Mouse (Mus musculus): ENCODE measurements around the gene Exoc1. TPM values are rescaled to one million over a fixed set of nuclear protein-coding genes. Genes with fewer than 3 reads are reported as not detected.
A peak's percentile ranks its signal among the peaks of the same experiment; 100 is the strongest.

Gene Exoc1
- total RNA-seq (2021), result 10 to 100 TPM; 28.7 to 29.8 TPM

DNA sequence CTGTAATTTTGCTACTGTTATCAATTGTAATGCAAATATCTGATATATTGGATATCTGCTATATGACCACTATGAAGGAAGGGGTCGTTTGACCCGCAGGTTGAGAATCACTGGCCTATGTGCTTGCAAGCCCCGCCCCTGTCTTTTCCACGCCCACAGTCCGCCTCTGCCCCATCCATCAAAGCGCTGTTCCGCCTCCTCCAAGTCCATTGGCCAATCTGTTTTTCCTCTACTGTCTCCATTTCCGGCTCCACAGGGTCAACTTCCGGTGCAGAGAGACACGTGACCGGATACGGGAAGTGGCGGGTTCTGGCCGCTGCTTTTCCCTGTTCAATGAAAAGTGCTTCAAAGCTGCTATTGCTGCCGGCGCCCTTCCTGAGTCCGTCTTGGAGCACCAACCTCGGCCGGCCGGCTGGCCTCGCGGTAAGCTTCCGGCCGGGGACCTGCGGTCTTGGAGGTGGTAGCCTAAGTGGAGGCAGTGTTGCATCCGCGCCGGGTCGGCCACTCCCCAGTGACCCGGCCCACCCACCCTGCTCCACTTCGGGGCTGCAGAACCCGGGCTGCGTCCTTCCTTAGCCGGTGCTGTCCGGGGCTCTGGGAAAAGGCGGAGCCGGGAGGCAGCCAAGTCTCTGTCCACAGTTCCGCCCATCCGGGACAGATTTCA, at the start of gene Exoc1:
Exoc1 (plus strand) TSS at position 272 of the 664 bp plus-strand sequence.
- DNase-seq, result peak; percentile 95

DNA sequence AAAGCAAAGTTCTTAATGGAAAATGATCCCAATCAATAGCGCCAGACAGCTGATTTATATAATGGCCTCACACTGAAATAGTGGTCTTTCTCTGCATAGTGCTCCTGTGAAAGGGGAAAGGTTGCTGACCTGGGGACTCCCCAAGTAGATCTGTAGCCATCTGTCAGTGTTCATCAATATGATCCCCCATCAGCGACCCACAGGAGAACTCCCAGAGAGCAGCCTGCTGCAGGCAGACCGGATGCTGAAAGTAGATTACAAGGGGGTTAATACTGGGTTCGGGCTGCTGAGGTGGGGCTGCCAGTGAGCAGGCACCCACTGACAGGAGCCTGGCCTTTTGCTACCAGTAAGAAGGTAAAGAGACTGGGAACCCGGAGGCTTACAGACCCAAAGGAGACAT, 45.3 kb upstream of the Exoc1 start, which contains the start of gene Gm7271:
Gm7271 (plus strand) TSS at position 230 of the 400 bp plus-strand sequence.
- DNase-seq, result no peak

DNA sequence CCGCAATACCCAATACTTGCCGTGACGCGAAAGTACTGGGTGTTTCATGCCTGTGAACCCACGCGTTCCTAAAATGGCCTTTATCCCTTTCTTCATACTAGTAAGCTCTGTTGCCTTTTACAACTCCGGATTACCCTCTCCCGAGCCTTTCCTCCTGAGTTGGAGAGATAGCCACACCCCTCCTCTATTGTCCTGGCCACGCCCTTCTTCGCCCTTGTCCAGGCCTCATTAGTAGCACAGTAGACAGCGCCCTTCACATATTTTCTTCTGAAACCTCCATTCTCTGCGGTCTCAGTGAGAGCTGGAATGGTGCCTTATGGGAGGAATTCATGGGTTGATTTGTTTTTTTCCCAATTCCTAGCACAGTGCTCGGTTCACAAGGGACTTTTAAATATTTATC, 34.0 kb upstream of the Exoc1 start:
- DNase-seq, result no peak

DNA sequence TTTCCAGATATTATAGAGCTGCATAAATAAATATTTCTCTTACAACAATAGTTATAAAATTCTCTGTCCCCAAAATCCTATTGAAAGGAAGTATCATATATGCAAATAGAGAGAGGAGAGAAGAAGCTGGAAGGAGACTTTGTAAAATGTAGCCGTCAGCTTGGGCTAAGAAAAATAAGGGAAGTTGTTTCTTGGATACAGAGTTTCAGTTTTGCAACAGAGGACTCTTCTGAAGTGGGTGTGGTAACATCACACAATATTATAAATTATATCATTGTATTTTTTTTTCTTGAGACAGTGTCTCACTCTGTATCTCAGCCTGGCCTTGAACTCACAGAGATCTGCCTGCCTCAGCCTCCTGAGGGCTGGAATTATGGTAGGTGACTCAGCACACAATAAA, 6.7 kb upstream of the Exoc1 start:
- DNase-seq, result no peak

DNA sequence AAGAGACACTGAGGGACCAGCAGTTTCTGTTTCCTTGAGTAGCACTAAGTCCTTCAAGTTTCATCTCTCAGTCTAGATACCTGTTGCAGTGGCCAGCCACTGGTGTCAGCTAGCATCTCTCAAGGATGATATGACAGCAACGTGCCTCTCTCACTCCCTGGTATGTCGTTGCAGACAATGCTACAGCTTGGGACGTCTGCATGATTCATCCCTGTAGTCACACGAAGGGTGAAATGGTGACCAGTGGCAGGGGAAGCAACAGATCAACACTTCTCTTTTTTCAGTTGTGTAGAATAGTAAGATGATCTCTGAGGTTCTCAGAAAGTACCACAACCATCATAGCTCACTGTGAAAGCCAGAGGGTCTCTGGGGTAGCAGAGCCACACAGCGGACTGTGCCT, 4.5 kb upstream of the Exoc1 start:
- DNase-seq, result no peak

DNA sequence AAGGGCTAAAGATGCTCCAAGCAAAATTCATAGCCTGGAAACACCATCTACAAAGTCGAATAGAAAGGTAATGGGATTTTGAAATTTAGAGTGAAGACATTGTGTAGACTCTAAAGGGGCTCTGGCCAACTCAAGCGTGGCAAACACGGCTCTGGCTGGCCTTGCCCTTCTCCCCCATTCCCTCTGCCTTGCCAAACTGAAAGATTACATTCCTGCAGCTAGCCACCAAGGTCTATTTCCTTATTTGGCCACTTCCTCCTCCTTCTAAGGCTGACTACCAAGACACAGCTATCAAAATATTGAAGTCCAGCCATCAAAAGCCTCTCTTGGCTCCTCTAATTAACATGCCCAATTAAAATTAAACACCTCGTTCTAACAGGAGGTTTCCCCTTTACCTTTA, 4.0 kb upstream of the Exoc1 start:
- no peak for DNase-seq

DNA sequence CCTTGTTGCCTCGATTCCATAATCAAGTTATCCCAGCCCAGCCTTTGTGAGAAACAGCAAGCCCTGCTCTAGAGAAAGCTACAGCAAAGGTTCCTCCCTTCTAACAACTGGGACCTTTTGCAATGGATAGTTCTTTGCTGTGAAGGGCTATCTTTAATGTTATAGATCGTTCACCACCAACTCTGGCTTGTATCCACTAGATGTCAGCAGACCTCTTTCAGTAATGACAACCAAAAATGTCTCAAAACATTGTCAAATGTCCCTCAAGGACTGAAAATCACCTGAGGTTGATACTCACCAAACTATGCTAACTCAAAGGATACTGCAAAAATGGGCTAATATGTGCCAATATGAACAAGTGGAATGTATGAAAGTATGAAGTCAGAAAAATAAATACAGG, 3.3 kb upstream of the Exoc1 start:
- DNase-seq, result no peak

DNA sequence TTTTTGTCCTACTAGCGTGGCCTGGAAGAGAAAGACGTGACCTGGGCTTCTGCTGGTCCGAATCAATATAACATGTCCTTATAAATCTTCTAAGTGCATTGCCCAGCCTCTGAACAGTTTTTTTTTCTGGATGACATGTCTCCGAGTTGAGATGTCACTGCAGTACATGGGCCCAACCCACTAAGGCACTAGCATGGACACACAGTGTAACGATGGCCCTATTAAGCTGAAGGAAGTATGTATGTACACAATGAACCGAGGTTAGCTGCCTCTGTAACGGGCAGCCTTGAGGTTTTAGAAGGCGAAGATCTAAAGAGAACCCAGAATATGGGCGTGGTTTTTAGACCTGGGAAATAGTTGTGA, 574 bp downstream of the Exoc1 start:
- no peak for DNase-seq

DNA sequence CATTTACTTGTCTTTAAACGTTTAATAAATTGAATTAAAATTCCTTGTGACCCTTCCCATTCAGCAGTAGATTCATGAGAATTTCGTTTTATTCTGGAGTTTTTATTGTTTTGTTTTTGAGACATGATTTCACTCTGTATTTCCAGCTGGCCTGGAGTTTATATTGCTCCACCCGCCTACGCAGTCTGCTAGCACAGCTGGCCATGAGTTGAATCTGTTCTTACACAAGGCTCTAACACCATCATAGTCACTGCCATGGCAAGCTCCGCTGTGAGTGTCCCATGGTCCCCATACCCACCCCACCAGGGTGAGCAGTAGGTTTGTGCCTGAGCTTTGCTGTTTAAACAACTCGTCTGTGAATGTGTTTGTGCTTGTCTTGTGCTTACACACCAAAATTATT, 4.1 kb downstream of the Exoc1 start:
- DNase-seq, result peak; percentile 14

DNA sequence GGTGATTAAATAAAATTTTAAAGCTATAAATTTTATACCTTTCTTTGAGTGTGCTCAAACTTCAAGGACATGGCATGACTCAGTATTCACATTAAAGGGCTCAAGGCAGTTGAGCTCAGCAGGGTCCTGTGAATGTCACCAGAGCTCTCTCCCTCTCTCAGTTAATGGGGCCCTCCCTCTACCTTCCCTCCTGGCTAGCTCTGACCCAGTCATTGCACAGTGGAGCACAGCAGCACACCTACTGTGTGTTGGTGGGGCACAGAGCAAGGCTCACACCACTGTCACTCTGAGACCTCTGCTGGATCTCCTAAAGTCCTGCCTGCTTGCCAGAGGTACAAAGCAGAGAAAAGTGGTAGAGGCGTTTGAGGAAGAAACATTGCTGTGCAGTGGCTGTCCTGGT, 7.1 kb downstream of the Exoc1 start:
- no peak for DNase-seq

DNA sequence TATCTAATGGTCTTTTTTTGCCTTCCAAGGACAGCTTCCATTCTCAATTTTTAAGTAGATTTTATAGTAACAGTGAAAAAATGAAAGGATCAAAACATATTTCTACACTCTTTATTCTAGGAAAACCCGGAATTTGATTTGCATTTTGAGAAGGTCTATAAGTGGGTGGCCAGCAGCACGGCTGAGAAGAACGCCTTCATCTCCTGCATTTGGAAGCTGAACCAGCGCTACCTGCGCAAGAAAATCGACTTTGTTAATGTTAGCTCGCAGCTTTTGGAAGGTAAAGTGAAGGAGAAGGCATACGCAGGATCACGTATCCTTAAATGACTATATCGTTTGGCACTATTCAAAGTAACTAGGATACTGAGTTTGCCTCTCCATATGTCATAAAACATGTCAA, 8.5 kb downstream of the Exoc1 start:
- DNase-seq, result no peak

DNA sequence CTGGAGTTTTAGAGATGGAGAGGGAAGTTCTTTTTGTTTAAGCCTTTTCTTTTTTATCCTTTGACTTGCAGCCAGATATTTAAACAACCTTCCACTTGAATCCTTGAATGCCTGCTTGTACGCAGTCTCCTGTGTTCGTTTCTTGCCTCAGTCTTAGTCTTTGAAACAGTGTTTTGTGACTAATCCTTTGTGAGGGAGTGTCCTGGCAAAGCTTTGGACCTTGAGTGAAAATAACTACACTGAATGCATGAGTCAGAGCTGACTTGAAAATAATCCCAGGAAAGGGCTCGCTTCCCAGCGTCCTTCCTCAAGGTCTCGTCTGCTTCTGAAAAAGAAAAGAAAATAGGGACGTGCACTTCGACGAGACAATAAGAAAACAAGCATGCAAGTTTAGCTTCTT, 11.1 kb downstream of the Exoc1 start:
- peak; percentile 18 for DNase-seq

DNA sequence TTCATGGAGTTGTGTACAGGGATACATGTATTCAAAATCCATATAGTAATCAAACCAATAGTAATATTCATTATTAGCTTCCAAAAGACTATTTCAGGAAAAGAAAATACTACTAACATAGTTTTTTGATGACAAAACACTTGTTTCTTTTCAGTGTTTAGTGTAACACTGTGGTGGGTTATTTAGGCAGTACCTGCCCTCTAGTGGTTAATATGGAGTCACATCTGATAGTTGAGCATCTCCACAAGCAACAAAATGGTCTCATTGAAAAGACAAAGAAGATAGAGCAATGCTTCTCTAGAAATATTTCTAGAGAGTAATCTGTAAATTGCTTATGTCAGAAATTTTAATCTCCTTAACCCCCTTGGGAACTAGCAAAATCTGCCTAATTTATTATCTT, 11.7 kb downstream of the Exoc1 start:
- DNase-seq, result no peak

DNA sequence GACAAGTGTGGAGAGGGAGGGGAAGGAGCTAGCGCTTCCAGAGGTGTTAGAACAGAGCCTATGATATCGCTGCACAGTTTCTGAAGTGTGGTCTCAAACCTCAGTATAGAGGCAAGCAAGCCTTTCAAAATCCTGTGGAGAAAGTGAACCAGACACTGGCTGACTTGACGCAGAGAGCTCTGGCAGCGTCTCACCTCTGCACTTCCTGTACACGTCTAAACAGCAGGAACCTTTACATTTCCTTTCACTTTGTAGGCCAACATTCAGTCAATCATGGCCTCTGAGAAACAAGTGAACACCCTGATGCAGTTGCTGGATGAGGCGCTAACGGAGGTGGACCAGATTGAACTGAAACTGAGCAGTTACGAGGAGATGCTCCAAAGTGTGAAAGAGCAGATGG, 14.1 kb downstream of the Exoc1 start:
- DNase-seq, result no peak

DNA sequence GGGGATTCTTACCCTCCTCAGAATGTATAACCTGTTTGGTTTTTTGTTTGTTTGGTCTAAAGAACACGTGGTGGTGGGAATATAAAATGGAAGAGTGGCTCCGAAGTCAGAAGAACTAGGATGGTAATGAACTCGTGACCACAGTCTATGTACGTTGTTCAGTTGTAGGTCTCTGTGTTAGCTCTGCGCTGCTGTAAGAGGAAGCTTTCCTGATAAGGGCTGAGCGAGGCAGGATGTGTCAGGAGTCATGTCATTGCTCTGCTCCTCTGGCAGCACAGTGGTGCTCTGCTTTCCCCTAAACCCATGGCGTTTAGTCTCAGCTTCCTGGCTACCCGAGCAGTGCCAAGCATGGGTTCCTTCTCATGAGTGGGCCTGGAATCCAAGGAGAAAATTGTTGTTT, 21.3 kb downstream of the Exoc1 start:
- no peak for DNase-seq

DNA sequence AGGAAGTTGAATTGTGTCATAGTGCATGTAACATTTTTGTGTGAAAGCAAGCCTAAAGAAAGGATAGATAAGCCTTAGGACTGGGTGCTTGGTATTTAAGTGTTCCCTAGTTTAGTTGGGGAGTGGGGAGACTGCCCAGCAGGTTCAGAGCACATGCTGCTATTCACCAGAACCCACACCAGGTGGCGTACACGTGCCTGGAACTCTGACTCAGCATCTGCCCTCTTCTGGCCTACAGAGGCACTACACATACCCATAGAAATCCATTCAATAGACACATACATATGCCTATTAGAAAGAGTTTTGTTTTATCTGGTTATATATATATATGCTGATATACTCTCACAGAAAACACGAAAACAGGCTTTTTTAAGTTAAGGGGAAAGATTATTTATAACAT, 36.2 kb downstream of the Exoc1 start:
- DNase-seq, result peak; percentile 73

DNA sequence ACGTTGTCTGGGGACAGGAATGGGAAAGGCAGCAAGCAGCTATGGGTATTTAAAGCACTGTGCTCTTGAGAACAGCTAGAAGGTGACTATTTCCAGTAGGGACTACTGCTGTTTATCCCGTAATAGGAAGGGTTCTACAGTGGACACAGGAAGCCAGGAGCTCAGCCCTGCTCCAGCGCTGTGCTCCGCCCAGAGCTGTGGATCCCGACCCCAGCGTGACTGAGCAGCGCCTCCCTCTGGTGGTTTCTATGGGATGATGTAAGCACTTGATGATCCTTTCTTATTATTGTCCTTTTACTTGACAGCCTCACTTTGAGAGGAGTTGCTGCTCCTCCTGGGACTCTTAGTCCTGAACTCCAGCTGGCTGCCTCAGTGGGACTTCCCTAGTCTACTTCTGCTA, 45.1 kb downstream of the Exoc1 start:
- DNase-seq, result no peak

DNA sequence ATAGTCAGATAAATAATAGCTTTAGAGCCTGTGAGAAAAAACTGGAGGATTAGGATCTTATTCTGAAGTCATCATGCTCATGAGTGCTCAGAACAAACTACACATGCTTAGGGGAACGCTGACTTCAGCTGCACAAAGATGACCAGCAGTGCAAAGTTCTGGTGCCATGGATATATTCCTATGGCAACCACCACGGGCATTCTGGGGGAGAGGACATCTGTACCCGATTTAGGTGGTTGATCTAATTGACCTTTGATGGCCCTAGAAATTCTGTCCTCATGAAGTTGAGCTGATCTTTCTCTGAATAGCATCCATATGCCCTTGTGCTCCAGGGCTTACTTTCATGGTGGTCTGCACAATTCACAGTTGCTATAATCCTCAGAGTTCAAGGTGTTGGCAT, 47.9 kb downstream of the Exoc1 start:
- DNase-seq, result no peak

DNA sequence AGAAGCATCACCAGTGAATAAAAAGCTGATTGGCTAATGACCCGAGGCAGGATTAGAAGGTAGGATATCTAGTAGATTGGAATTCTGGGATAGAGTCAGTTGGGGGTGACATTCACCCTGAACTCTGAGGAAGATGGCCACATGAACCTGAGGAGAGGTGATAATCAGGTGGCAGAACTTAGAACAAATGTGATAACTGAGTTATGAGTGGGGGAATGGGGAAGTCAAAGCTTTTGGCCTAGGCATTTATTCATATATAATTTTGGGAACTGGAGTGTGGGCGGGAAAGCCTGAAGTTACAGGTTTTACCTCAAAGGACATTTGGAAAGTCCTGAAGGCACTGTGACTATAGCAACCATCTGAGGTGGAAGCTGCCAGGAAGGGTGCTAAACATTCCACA, 56.3 kb downstream of the Exoc1 start:
- DNase-seq, result no peak

DNA sequence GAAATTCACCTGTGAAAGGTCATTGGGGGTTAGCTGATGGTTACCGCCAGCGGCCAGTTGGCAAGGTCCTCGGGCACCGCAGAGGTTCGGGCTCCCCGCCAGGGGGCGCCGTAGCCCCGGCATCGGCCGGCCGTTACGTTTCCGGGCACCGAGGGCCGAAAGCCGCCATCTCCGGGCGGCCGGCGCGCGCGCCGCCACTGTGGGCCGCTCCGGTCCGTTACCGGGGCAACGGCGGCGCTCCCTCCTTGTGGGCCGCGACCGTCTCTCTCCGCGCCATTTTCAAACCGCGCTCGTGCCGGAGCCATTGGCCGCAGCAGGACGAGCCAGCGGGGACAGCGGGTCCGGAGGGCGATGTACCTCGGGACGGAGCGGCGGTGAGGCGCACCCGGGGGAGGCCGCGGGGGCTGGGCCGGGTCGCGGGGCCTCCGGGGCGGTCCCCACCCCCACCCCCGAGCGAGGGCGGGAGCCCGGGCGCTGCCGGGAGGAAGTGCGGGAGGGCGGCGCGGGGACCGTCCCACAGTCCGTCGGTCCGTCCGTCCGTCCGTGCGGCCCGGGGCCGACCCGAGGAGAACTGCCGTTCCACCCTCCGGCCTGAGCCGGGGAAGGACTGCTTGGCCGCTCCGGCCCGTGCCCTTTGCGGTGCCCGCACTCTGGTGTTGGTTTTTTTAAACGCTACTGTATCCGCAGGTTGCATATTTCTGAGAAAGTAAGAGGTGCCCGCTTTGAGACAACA, 59.6 kb downstream of the Exoc1 start, which contains the start of gene Cep135:
Cep135 (plus strand) TSS at position 148 of the 733 bp plus-strand sequence.
- peak; percentile 94 for DNase-seq

DNA sequence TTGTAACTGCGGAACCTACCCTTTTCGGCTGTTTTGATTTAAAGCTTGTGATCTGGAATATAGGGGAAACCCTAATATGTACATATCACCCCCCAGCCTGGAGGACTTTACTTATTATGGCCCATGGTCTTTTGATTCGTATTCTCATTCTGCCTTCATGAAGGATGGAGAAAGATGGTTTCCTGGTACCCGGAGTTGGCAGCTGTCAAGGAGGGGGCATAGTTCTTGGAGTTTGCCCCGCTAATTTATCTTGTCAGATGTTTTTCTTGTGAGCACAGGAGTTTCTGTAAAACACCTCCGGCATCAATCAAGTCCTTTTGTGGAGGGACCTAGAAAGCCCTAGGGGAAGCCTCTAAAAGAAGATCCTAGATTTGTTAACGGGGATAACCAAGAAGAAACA, 60.2 kb downstream of the Exoc1 start:
- DNase-seq, result no peak

DNA sequence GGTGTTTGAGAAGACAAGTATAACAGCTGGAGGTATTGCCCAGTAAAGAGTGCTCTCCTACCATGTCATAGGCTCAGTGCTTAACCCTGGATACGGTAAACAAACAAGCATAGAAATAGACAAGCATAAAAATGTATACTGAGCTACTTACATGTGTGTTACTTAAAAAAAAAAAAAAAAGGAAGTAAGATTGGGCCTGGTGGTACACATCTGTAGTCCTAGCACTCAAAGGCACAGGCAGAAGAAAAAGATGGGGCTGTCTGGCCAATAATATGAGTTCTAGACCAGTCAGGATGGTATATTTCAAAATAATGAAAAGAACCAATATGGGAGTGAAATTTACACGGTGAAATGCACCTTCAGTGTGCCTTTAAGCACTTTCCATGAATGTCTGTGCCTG, 60.9 kb downstream of the Exoc1 start:
- no peak for DNase-seq

DNA sequence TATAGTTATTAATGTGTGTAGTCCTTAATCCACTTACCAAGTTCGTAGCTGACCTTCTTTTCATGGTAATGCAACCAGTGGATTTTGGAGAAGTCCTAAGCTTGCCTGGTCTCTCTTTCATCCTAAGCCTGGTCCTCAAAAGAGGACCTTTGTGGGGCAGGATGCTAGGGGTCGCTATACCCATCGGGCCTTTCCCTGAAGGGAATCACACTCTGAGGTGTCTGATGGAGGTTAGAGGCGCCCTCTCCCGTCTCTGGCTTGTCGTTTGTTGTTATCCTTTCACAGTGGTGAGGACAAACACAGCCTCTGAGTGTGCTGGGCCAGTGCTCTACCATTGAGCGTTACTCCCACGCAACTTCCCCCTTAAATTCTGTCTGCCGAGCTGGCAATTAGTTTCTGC, 62.8 kb downstream of the Exoc1 start:
- DNase-seq, result no peak

DNA sequence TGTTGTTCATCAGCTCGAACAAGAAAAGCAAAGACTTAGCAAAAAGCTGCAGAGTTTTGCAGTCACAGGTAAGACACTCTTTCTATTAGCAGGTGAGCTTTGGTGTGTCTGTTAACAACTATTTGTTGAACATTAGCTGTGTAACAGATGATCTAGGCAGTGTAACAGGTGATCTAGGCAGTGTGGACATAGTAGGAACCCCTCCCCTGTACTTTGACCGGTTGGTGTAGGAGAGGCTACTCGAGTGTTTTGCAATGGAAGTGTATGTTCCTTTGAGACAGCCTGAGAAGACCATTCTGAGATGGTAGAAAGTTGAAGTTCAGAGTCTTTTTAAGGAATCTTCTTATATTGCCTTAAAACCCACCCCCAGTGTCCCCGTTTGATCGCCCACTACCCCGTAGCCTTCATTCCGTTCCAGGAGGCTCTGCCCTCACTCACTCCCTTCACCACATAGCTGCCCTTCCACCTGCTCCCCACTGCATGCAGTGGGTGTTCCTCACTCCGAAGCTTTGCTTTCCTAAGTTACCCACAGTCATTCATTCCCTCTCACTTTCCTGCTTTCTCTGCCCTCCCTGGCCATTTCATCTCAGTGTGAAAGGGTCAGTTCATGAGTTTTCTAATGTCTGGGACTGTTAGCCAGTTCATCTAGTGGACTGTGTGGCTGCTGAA, 80.7 kb downstream of the Exoc1 start:
- no peak for DNase-seq

Measured in heart, postnatal 4 days (tissue).